Mouse (Mus musculus) urinary bladder, postnatal 36 days (tissue): Measurements from ENCODE around the gene Kank2.

Source experiments
- DNase-seq, 2 experiments: peaks; one replicate each; pipeline ENCODE4 v3.0.0; 2022; ENCODE audit warnings: low spot score in 2 of 2, mixed read lengths in 1 of 2

The Kank2 gene

DNA sequence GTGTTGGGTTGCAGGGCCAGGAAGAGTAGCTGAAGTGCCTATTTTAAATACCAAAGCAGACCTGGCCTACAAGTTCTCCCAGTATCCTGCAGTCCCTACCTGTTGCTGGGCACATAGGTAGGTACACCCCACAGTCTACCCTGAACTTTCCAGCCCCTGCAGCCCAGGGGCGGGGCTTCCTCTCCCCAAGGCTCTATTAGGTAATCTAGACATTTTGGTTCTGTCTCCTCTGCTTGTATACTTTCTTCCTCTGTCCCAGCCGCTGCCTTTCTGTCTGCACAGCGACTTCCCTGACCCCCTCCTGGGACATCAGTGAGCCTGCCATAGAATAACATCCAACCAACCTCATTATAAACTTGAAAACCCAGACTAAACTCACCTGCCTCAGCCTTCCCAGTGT, 48.2 kb downstream of the Kank2 start:
- DNase-seq: no peak

DNA sequence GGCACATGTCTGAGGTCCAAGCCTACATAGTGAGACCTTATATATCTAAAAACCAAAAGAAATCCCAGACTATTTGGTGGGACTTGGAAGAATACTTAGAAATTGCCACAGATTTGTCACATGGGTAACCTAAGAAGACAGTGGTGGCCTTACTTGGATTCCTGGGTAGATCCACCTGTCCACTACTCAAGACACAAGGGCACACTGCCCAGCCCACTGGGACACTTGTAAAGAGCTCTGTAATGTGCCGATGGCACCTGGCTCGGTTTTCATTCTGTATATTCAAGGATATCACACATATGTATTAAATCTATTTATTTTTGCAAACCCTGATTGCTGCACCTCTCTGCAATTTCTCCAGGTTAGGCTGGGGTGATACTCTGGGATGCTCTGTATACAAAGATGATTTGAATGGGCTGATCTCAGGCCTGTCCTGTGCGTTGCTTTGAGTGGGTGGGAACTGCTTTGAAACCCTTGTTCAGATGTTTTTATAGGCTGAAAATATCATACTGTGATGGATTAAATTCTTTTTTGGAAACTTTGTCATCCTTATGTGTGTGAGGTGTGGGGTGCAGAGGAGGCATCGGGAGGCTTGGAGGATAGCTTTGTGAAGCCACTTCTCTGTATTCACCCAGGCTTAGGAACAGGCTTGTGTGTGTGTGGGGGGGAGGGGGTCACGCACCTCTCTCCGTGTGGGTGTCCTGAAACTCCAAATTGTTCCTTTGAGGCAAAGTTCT, 49.0 kb downstream of the Kank2 start:
- no peak for DNase-seq

DNA sequence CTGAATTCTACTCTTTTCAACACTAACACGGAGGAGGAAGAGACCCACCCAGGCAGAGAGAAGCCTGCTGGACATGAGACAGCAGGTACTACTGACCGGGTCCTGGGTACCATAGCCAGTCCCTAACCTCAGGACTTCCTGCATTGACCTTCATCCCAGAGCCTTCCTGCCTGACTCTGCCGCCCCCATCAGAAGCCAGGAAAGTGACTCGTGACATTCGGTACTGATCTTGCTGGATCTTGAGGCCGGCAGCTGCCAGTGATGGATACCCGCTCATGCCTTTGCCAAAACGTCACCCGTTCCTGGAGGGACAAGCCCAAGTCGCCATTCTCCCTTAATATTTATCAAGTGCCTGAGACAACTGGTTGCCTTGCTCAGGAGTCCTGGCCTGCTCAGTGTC, 50.1 kb downstream of the Kank2 start:
- DNase-seq: no peak

DNA sequence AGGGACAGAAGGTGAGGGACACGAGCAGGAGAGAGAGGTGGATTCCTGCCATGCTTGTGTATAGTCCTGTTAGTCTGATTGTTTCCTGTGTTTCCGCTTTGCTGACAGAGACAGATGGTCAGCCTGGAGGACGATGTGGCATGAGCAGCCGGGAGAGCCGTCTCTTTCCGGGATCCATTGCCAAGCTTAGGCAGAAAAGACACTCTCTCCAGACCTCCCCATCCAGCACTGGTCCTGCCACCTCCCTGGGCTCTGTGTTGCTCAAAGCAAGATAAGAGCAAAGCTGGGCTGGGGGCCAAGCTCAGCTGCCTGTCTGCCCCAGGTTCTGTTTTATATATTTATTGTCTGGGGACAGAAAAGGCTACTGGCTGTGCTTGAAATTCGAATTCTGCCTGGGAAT, 50.5 kb downstream of the Kank2 start:
- no peak for DNase-seq

DNA sequence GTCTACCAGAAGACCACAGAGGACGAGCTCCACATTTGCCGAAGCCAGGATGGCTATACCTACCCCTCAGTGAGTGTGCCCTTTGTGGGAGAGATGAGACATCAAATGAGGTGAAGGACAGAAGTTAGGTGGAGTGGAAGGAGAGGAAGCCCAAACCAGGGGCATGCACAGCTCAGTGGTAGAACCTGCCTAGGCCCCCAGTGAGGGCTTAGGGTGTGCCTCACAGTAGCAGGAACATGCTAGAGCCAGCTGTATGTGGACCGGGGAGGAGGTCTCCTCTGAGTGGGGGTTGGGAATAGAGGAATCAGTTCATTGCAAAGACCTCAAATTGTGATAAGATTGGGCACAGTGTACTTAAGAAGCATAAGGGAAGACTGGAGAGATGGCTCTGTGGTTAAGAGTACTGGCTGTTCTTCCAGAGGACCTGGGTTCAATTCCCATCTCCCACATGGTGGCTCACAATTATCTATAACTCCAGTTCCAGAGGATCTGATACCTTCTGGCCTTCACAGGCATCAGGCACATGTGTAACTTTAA, 51.2 kb downstream of the Kank2 start:
- no peak for DNase-seq

DNA sequence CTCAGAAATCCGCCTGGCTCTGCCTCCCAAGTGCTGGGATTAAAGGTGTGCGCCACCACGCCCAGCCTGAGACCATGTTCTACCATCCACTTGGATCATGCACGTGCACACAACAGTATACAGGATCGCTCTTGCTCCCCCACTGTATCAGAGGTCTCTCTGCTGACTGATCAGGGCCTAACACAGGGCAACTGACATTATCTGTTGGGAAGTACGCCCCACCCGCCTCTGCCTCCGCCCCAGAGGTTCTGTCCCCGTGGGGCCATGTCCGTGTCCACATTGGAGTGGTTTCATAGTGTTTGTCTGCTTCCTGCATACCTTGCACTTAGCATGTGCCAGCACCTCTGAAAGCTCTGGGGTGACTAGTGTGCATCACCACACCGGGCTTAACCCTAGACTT, 57.0 kb downstream of the Kank2 start:
- DNase-seq: no peak

DNA sequence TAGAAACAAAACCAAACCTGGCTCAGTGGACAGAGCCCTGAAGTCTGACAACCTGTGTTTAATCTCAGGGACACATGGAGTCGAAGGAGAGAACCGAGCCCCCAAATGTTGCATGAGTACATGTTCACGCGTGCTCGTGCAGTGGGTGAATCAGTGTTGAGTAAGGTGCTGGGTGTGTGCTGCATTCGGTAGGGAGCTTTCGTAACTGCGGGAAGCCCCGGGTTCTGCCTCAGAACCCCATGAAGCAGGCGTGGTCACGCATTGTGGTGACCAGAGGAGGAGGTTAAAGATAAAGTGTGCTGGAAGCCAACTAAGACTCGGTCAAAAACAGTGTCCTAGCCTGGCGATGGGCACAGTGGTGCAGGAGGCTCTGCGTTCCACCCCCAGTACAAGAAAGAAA, 58.1 kb downstream of the Kank2 start:
- no peak for DNase-seq

DNA sequence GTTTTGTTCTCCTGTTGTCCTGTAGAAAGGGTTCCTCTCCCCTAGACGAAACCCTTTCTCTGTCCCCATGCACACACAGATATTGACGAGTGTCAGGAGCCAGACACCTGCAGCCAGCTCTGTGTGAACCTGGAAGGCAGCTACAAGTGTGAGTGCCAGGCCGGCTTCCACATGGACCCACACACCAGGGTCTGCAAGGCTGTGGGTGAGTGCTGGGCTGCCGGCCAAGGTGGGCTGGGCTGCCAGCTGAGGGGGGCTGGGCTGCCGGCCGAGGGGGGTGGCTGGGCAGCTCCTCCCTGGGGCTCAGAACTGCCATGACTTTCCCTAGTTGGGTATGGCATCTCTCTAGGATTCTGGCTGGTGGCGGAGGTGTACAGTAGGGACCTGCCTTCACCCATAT, 59.8 kb downstream of the Kank2 start:
- DNase-seq: no peak

DNA sequence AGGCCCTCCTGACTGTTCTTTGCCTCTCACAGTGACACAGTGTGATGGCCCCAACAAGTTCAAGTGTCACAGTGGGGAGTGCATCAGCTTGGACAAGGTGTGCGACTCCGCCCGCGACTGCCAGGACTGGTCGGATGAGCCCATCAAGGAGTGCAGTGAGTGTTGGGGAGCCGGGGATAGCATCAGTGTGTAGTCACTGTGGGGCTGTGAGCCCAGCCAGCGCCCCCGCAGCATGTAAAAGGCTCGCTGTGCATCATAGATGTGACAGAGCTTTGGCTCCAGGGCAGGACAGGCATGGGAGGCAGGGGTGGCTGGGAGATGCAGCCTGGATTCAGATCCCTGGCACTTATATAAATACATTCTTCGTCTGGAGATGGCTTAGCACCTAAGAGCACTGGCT, 61.4 kb downstream of the Kank2 start:
- DNase-seq: no peak

DNA sequence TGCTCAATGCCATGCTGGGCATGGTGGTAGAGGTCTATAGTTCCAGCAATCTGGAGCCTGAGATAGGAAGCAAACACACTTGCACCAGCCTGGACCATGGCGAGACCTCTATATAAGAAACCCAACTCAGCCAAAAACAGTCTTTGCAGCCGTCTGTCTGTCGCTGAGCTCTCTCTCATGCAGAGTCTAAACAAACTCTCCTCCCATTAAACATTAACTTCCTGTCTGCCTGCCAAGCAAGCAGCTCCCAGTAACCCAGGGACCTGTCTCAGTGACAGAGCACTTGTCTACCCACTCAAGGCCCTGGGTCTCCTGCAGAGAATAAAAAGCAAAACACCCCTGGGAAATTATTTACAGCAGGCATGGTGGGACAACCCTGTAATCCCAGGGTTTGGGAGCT, 62.0 kb downstream of the Kank2 start:
- DNase-seq: no peak

DNA sequence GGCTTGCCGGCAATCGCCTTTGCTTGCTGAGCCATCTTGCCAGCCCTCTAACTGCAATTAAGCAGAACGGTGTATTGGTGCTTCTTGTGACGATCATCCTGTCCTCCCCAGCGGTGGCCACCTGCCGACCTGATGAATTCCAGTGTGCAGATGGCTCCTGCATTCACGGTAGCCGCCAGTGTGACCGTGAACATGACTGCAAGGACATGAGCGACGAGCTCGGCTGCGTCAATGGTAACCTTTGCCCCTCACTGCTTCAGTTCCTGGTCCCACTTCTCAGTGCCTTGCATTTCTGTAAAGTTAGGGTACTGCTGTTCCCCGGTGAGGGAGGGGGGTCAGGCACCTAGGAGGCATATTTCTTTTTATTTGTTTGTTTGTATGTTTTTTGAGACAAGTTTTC, 63.4 kb downstream of the Kank2 start:
- no peak for DNase-seq

DNA sequence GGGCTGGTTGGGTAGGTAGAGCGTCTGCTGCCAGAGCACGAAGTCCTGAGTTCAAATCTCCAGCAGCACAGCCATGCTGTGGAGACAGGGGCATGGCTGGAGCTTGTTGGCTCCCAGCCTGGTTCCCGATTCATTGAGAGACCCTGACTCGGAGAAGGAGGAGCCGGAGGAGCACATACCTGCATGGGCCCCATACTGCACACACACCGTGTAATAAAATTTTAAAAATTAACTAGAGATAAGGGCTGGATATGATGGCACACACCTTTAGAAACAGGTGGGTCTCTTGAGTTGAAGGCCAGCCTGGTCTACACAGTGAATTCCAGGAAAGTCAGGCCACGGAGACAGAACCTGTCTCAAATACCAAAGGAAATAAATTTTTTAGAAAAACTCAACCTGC, 64.6 kb downstream of the Kank2 start:
- DNase-seq: no peak

DNA sequence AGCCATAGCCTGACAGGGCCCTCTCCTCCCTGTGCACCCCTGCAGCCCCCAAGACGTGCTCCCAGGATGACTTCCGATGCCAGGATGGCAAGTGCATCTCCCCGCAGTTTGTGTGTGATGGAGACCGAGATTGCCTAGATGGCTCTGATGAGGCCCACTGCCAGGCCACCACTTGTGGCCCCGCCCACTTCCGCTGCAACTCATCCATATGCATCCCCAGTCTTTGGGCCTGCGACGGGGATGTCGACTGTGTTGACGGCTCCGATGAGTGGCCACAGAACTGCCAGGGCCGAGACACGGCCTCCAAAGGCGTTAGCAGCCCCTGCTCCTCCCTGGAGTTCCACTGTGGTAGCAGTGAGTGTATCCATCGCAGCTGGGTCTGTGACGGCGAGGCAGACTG, 65.1 kb downstream of the Kank2 start:
- DNase-seq: no peak

DNA sequence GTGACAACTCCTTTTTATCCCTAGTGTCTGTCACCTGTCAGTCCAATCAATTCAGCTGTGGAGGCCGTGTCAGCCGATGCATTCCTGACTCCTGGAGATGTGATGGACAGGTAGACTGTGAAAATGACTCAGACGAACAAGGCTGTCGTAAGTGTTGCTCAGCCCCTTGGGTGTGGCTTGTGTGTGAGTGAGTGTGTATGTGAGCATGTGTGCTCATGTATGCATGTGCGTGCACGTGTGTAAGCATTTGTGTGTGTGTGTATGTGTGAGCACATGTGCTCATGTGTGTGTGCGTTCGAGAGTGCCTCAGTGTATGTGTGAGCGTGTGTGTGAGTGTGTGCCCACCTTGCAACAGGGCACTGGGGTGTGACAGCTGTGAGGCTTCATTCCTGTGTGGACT, 66.3 kb downstream of the Kank2 start:
- DNase-seq: no peak

DNA sequence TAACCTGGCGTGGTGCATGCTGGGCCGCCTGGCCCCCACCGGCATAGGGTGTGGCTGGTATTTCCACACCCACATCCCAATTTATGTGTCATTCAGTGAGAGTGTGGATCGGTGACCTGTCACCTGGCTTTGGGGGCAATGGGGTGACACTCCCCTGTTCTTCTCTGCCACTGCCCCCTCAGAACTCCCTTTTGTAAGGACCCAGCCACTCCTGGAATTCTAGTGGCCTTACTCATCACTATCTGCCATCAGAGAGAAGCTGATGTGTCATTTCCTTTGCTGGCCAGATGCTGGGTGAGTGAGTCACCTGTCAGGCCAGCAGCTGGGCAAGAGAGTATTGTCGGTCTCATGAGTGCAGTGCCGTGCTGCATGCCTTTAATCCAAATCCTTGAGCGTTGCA, 69.3 kb downstream of the Kank2 start:
- peak; percentile 42 to 52 for DNase-seq

DNA sequence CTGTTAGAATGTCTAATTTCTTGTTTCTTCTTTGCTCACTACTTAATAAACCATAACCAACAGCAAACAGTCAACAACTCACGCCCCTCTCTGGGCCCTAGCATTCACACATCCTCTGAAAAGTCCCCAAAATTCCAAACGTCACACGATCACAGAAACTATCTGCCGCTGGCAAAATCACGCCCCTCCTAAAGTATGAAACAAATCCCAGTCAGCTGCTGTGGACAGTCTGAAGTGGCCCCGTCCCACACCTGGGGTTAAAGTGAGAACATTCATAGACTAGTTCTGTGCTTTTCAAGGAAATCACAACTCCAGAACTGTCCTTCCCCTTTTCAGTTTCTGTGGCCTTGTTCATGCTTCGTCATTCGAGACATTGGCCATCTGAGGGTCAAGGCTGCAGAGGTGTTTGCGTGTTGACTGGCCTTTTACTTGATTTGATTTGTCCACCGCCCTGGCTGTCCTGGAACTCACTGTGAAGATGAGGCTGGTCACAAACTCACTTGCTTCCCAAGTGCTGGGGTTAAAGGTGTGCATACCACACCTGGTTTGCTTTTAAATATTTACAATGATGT, 70.2 kb downstream of the Kank2 start:
- DNase-seq: no peak

DNA sequence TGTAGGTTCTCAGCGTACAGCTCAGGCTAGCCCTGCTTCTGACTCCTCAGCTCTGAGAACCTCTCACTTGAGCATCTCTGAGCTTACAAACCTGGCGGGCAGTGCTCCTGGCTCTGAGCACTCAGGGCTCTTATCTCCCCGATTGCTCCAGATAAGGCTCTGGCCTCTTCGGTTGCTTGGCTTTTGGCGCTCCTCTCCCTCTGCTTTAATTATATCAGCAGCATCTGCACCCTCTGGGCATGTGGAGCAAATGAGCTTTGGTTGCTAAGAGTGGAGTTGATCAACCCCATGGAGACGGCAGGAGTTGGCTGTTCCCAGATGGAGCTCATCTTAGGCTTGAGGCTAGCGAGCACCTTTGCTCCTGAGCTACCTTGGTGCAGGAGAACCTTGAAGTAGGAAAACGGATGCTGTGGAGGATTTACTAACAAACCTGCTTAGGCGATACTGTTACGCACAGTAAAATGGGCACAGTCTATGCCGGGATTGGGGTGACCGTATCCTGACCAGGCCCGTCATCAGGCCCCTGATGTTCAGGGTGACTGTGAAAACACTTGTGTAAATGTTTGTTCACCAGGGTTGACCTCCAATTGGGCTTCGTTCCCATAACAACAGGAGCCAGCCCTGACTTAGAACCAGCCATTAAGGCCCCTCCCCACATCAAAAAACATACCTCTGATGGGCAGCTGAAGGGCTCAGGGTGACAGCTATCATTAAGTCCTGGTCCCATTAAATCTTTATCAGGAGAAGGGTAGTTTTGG, 72.1 kb downstream of the Kank2 start:
- peak in 1 of 2 experiments; percentile 26 for DNase-seq

DNA sequence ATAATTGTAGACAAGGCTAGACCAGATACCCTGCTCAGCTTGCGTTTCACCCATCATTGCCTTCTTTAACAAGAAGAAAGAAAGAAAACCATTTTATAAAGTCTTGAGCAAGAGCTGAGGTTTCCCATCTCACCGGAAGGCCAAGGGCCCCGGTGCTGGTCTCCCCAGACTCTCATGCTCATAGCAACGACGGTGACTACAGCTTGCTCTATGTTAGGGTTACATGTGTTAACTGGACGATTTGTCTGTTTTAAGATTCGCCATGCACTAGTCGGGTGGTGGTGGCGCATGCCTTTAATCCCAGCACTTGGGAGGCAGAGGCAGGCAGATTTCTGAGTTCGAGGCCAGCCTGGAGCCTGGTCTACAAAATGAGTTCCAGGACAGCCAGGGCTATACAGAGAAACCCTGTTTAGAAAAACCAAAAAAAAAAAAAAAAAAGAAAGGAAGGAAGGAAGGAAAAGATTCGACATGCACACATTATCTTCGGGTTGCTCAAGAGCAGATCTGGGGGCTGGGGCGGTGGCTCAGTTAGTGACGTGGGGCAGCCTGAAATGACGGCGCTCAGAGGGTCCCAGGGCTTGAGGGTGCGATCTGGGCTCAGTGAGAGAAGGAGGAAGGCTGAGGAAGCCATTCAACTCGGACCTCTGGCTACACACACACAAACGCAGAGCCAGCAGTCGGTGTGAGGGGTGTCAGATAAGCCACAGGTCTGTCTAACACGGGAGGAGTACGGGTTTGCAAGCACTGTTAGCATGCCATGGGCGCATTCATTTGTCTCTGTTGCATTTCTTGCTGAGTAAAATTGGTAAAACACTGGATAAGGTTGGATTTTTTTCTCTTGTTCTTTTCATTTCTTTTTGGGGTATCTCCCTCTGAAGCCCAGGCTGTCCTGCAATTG, 73.1 kb downstream of the Kank2 start:
- no peak for DNase-seq

DNA sequence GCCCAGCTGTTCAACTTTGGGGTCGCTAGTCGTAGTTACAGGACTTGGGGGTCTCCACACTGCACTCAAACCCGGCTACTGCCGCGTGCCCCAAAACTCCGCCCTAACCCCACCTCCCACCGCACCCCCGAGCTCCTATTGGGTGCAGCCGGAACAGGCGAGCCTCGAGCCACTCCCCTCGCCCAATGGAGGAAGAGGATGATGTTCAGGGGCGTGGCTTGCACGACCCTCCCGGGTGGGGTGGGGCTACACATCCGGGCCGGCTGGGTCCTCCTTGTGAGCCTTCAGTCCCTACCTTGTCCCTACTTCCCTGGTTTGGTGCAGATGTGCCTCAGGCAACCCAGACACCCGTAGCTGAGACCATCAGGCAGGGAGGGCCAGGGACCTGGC, 74.4 kb downstream of the Kank2 start:
- peak; percentile 87 to 91 for DNase-seq

DNA sequence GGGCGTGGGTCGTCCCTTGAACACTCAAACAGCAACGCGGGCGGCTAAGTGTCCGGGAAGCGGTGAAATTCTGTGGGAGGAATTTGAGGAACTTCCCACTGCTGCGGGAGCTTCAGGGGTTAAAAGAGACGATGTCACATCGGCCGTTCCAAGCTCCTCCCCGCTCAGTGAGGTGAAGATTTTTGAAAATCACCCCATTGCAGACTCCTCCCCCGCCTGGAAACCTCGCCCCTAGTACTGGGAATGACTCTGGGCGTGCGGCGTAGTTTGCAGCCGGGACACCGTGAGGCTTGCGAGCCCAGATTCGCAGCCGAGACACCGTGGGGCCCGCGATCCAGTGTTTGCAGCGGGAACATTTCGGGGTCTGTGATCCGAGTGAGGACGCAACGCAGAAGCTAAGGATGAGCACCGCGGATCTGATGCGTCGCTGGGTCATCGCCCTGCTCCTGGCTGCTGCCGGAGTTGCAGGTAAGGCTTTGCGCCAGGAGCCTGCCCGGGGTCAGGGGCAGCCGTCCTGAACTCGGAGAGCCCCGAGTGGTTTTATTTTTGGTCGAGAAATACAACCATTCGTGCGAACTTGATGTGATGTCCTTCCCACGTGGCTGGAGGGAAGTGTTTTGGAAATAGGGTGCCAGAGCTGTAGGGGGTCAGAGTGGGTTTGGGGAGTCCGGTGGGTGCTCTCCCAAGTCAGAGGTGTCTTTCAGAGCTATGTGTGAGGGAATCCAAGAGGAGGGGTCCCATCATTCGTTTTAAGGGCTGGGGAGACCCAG, 75.0 kb downstream of the Kank2 start, which contains the start of gene Ldlr:
TSS of gene Ldlr (plus strand) at position 107 of the 770 bp plus-strand sequence.
- peak; percentile 82 to 90 for DNase-seq

DNA sequence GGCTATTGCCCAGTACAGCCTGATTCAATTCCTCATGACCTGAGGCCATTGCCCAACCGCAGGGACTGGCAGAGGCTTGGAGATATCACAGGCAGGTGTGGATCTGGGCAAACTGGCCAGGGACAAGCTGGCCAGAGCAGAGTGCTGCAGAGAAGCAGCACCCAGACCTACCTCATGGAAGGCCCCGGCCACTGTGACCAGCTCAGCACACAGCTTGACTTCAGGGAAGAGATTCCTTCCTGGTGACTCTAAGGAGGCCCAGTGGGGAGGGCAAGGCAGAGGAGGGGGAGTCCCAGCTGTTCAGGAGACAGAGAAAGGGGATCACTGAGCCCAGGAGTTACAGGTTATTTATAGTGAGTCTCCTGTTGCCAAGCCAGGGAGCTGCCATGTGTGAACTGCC, 77.5 kb downstream of the Kank2 start:
- DNase-seq: no peak
